Mouse (Mus musculus): ENCODE data around the gene Ptpra. TPM values are rescaled to one million over a fixed set of nuclear protein-coding genes. Genes with fewer than 3 reads are reported as not detected.
A peak's percentile ranks its signal among the peaks of the same experiment; 100 is the strongest.

Ptpra gene
- total and polyA plus RNA-seq, 3 experiments: 38.5 to 73.3 (median 40.4) TPM

- in situ Hi-C loops (cut with MboI; ENCODE audit: low pct_ligation_motif_present, low pct_unique_long_range_greater_than_20kb, low sequenced_read_pairs): loop anchor here (25.0 kb wide), 1 partner anchor 276 kb away; the partner anchor contains the start of genes Ebf4 and Idh3b
- Histone ChIP-seq H3K9ac (ENCODE audit: insufficient read depth, low read depth) (peak within 1 kb of the TSS; percentile 79), H3K4me2 (ENCODE audit: insufficient read depth, low read depth, poor library complexity, severe bottlenecking) (peak within 1 kb of the TSS; percentile 74), H3K9me3 (replicated peaks; ENCODE audit: low read length) (no peaks in the 10 kb centered on the region), H3K36me3 (replicated peaks in 1 of 2; ENCODE audit: control insufficient read depth in 1 of 2, insufficient read depth in 1 of 2, low read length in 1 of 2) (peaks cover 14 to 43% of the 10 kb centered on the region in 2 experiments), H3K79me2 (replicated peaks; ENCODE audit: control insufficient read depth, extremely low read depth, insufficient read depth, poor library complexity, severe bottlenecking) (peaks cover 12% of the 10 kb centered on the region), H3K4me3 (replicated peaks in 1 of 3; ENCODE audit: low read depth in 2 of 3, low read length in 2 of 3, poor library complexity in 1 of 3) (peak within 1 kb of the TSS; percentile 86 to 100 (median 91)), H3K27ac (ENCODE audit: insufficient read depth, low read depth) (peak within 1 kb of the TSS; percentile 33; the same call in 1 of the 2 replicates), H3K4me1 (ENCODE audit: control insufficient read depth in 1 of 2, insufficient read depth in 2 of 2) (peaks cover 5 to 21% of the 10 kb centered on the region in 2 experiments; a peak in 3 of 4 replicates), H3K27me3 (replicated peaks) (no peaks in the 10 kb centered on the region)
- peak; percentile 94 for DNase-seq (ENCODE audit: extremely low read depth)
- TF ChIP-seq ZMIZ1 (IDR thresholded peaks at IDR 0.05; ENCODE audit: low read depth, low read length): peak; percentile 87
- no peak for TF ChIP-seq CHD1 (IDR thresholded peaks at IDR 0.05; ENCODE audit: low read depth, low read length)
- no peak for TF ChIP-seq ZKSCAN1 (IDR thresholded peaks at IDR 0.05; ENCODE audit: borderline replicate concordance, low read depth, low read length)
- TF ChIP-seq E2F4 (IDR thresholded peaks at IDR 0.05; ENCODE audit: insufficient replicate concordance, low read depth, low read length): no peak
- peak; percentile 95 for TF ChIP-seq POLR2A (IDR thresholded peaks at IDR 0.05; ENCODE audit: low read depth, low read length)
- TF ChIP-seq NELFE (IDR thresholded peaks at IDR 0.05; ENCODE audit: low read depth, low read length): peak; percentile 94
- TF ChIP-seq PAX5 (IDR thresholded peaks at IDR 0.05; ENCODE audit: low read length): no peak
- TF ChIP-seq POLR2AphosphoS2 (IDR thresholded peaks at IDR 0.05; ENCODE audit: low read depth, low read length): peak; percentile 92
- TF ChIP-seq JUND (conservative IDR thresholded peaks at IDR 0.05; ENCODE audit: low read depth, low read length): no peak
- TF ChIP-seq USF1 (IDR thresholded peaks at IDR 0.05; ENCODE audit: low read depth, low read length): no peak
- peak; percentile 47 for TF ChIP-seq SMC3 (IDR thresholded peaks at IDR 0.05; ENCODE audit: low read depth, low read length)
- no peak for TF ChIP-seq ETS1 (conservative IDR thresholded peaks at IDR 0.05; ENCODE audit: low read depth, low read length)
- no peak for TF ChIP-seq RCOR1 (conservative IDR thresholded peaks at IDR 0.05; ENCODE audit: low read depth, low read length)
- TF ChIP-seq TBP (conservative IDR thresholded peaks at IDR 0.05; ENCODE audit: low read depth, low read length): peak; percentile 81
- no peak for TF ChIP-seq GABPA (IDR thresholded peaks at IDR 0.05; ENCODE audit: insufficient replicate concordance, low read depth, low read length)
- peak; percentile 80 for TF ChIP-seq HCFC1 (IDR thresholded peaks at IDR 0.05; ENCODE audit: low read depth, low read length)
- TF ChIP-seq SIN3A (IDR thresholded peaks at IDR 0.05; ENCODE audit: low read length): peak; percentile 67
- TF ChIP-seq RAD21 (IDR thresholded peaks at IDR 0.05; ENCODE audit: low read depth, low read length): peak; percentile 50
- 0 out of 2 replicates have a peak, but pooled peaks have one; percentile 14 for TF ChIP-seq IRF4 (IDR thresholded peaks at IDR 0.05; ENCODE audit: low read depth, low read length)
- TF ChIP-seq MAFK (IDR thresholded peaks at IDR 0.05; ENCODE audit: insufficient replicate concordance, low read length): no peak
- peak; percentile 8 to 69; a peak in 2 of 4 replicates for TF ChIP-seq CTCF (conservative IDR thresholded peaks at IDR 0.05 in 1 of 2, IDR thresholded peaks at IDR 0.05 in 1 of 2; ENCODE audit: low read depth in 2 of 2, low read length in 2 of 2)
- TF ChIP-seq JUN (IDR thresholded peaks at IDR 0.05; ENCODE audit: insufficient read depth, low read depth, low read length): no peak
- peak; percentile 93 for TF ChIP-seq NRF1 (IDR thresholded peaks at IDR 0.05; ENCODE audit: low read depth, low read length)
- no peak for TF ChIP-seq EP300 (IDR thresholded peaks at IDR 0.05; ENCODE audit: low read length)
- peak; percentile 79 for TF ChIP-seq TCF12 (IDR thresholded peaks at IDR 0.05; ENCODE audit: low read depth, low read length)
- TF ChIP-seq UBTF (IDR thresholded peaks at IDR 0.05; ENCODE audit: low read depth, low read length): peak; percentile 80; the same call in 1 of the 2 replicates
- TF ChIP-seq KAT2A (IDR thresholded peaks at IDR 0.05; ENCODE audit: insufficient replicate concordance, low read length): peak; percentile 67; the same call in 1 of the 2 replicates
- 0 out of 2 replicates have a peak, but pooled peaks have one; percentile 9 for TF ChIP-seq MEF2A (IDR thresholded peaks at IDR 0.05; ENCODE audit: borderline replicate concordance, low read depth, low read length)
- TF ChIP-seq BHLHE40 (IDR thresholded peaks at IDR 0.05; ENCODE audit: low read depth, low read length): no peak
- TF ChIP-seq ELF1 (IDR thresholded peaks at IDR 0.05; ENCODE audit: low read depth, low read length): peak; percentile 97
- TF ChIP-seq ZNF384 (IDR thresholded peaks at IDR 0.05; ENCODE audit: low read depth, low read length): no peak
- TF ChIP-seq MAX (IDR thresholded peaks at IDR 0.05; ENCODE audit: low read length): no peak; the same call in 1 of the 2 replicates
- TF ChIP-seq MXI1 (IDR thresholded peaks at IDR 0.05; ENCODE audit: low read depth, low read length): peak; percentile 88
- TF ChIP-seq MAZ (IDR thresholded peaks at IDR 0.05; ENCODE audit: low read depth, low read length): no peak; the same call in 1 of the 2 replicates
- no peak for TF ChIP-seq MYC (IDR thresholded peaks at IDR 0.05; ENCODE audit: low read depth, low read length)
- TF ChIP-seq CHD2 (IDR thresholded peaks at IDR 0.05; ENCODE audit: low read length): no peak
- no peak for TF ChIP-seq ZC3H11A (IDR thresholded peaks at IDR 0.05; ENCODE audit: low read depth, low read length)
- TF ChIP-seq USF2 (conservative IDR thresholded peaks at IDR 0.05; ENCODE audit: low read depth, low read length): no peak
- dilution Hi-C loops (cut with MboI; ENCODE audit: extremely low pct_ligation_motif_present, extremely low pct_unique_long_range_greater_than_20kb, low sequenced_read_pairs): no loop called here
These were observed 113.4 kb downstream of the Ptpra start, which contains the start of gene Mrps26 for GRCm38 (mm10) chr2:130563212-130564055. Mrps26 (plus strand) TSS chr2:130563742.

Data from CH12.LX (cell line).